In the genomic region with DNA sequence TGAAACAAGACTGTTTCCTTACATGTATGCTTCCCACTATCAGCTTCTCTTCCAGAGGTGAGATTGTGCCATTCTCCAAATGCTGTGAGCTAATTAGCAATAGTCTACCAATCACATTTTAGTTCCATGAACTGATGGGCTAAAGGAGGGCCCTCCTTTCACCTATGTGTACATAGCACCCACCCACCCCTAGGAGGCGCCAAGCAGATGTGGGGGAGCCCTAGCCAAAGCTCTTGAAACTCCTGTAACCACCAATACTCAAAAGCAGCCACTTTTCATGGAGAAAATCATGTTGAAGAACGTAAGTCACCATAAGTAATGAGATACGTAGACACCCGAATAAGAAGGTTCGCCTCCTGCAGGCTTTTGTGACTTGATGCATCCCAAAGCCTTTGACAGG, we compare ENCODE assay signal across 20 mouse cellular contexts. TPM values are rescaled to one million over a fixed set of nuclear protein-coding genes. Genes with fewer than 3 reads are reported as not detected.
A peak's percentile ranks its signal among the peaks of the same experiment; 100 is the strongest.
DNase-seq lines count a peak whose midpoint lies in the region; ATAC-seq and TF ChIP-seq lines count a peak whose summit lies in the region.
"Had no signal": no experiment of that assay in that cellular context is flagged by ENCODE, and none has a peak within 500 bp of the region (broad histone marks: within the 10 kb centered on the region; RNA-seq: fewer than 3 reads in every experiment).

No protein-coding gene starts in this region.

- no peaks in the 10 kb centered on the region for H3K9me3 ChIP-seq in hindbrain, postnatal 0 days (ENCODE audit: low read length)
- no peaks in the 10 kb centered on the region for H3K9me3 ChIP-seq in hindbrain, embryonic 11.5 days (ENCODE audit: control insufficient read depth, low read length)
- H3K9me3 ChIP-seq in liver, embryonic 11.5 days (ENCODE audit: control insufficient read depth, low read length): peaks cover 2% of the 10 kb centered on the region; the same call in 1 of the 2 replicates
- H3K9me3 ChIP-seq: midbrain, embryonic 12.5 days had no signal

- H3K79me2 ChIP-seq in liver, adult 2 months (ENCODE audit: control insufficient read depth, insufficient read depth, low read length): no peaks in the 10 kb centered on the region

- H3K27me3 ChIP-seq in hindbrain, postnatal 0 days (ENCODE audit: insufficient read depth, low read length): no peaks in the 10 kb centered on the region
- H3K27me3 ChIP-seq in hindbrain, embryonic 11.5 days (ENCODE audit: control insufficient read depth, insufficient read depth, low read length): no peaks in the 10 kb centered on the region
- H3K27me3 ChIP-seq in liver, adult 2 months (ENCODE audit: control insufficient read depth, insufficient read depth, low read length): no peaks in the 10 kb centered on the region
- H3K27me3 ChIP-seq in liver, embryonic 11.5 days (replicated peaks; ENCODE audit: control insufficient read depth, insufficient read depth, low read length): no peaks in the 10 kb centered on the region
- H3K27me3 ChIP-seq: embryonic facial prominence, embryonic 13.5 days; hindbrain, embryonic 12.5 days; midbrain, embryonic 12.5 days had no signal

- no peak for ATAC-seq in hindbrain, postnatal 0 days
- no peak for ATAC-seq in hindbrain, embryonic 11.5 days (ENCODE audit: low FRiP score)
- ATAC-seq in liver, embryonic 11.5 days (replicated peaks; ENCODE audit: low FRiP score): no peak
- ATAC-seq: forebrain, embryonic 14.5 days; inflammation-experienced regulatory T-cells, adult 6 months had no signal

- TF ChIP-seq CTCF in hindbrain, postnatal 0 days (IDR thresholded peaks at IDR 0.05; ENCODE audit: low read depth): peak; percentile 19; the same call in 1 of the 2 replicates
- TF ChIP-seq CTCF in liver, adult 2 months (IDR thresholded peaks at IDR 0.05; ENCODE audit: low read depth, low read length): peak; percentile 60

- H3K4me3 ChIP-seq in hindbrain, postnatal 0 days (ENCODE audit: low read length): no peak overlapping the region
- no peak overlapping the region for H3K4me3 ChIP-seq in hindbrain, embryonic 11.5 days (ENCODE audit: low read depth, low read length)
- no peak overlapping the region for H3K4me3 ChIP-seq in liver, adult 2 months (ENCODE audit: insufficient read depth, low read depth, low read length)
- H3K4me3 ChIP-seq in liver, embryonic 11.5 days (ENCODE audit: low read depth, low read length): no peak overlapping the region
- H3K4me3 ChIP-seq: embryonic facial prominence, embryonic 13.5 days; hindbrain, embryonic 12.5 days; midbrain, embryonic 12.5 days; myocyte had no signal

- H3K27ac ChIP-seq in hindbrain, postnatal 0 days: no peak overlapping the region
- H3K27ac ChIP-seq in hindbrain, embryonic 11.5 days (ENCODE audit: low read depth, low read length): no peak overlapping the region
- H3K27ac ChIP-seq in liver, adult 2 months (replicated peaks; ENCODE audit: insufficient read depth, low read depth, low read length): no peak overlapping the region
- no peak overlapping the region for H3K27ac ChIP-seq in liver, embryonic 11.5 days (ENCODE audit: low read depth, low read length)
- H3K27ac ChIP-seq: embryonic facial prominence, embryonic 13.5 days; hindbrain, embryonic 12.5 days; liver, embryonic 14.5 days; midbrain, embryonic 12.5 days had no signal

- TF ChIP-seq POLR2A in liver, adult 2 months (IDR thresholded peaks at IDR 0.05; ENCODE audit: extremely low read depth, insufficient read depth, low read length): no peak

- no peak overlapping the region for H3K4me2 ChIP-seq in hindbrain, postnatal 0 days (ENCODE audit: low read depth, low read length)
- no peak overlapping the region for H3K4me2 ChIP-seq in hindbrain, embryonic 11.5 days (replicated peaks; ENCODE audit: low read depth, low read length)
- H3K4me2 ChIP-seq in liver, embryonic 11.5 days: no peak overlapping the region
- H3K4me2 ChIP-seq: embryonic facial prominence, embryonic 13.5 days; hindbrain, embryonic 12.5 days; midbrain, embryonic 12.5 days had no signal

- DNase-seq in hindbrain, postnatal 0 days (ENCODE audit: low spot score): no peak
- DNase-seq in hindbrain, embryonic 11.5 days (ENCODE audit: low spot score): no peak
- DNase-seq in liver, adult 2 months (ENCODE audit: extremely low read depth, low read depth, low spot score): no peak
- DNase-seq in liver, embryonic 11.5 days (ENCODE audit: low spot score): no peak
- peak; percentile 23 for DNase-seq in thymus, postnatal 4 days
- no peak for DNase-seq in thymus, postnatal 0 days (ENCODE audit: low spot score)
- no peak for DNase-seq in adrenal gland, postnatal 4 days (ENCODE audit: low spot score in 2 of 2)
- DNase-seq: adrenal gland, postnatal 14 days; cerebellum, adult 11-12 months; gastrocnemius, postnatal 14 days; heart, postnatal 10 days; kidney, postnatal 10 days; spleen, adult 18-20 months had no signal

- no peaks in the 10 kb centered on the region for H3K36me3 ChIP-seq in hindbrain, postnatal 0 days (ENCODE audit: insufficient read depth, low read length)
- H3K36me3 ChIP-seq in hindbrain, embryonic 11.5 days (ENCODE audit: control insufficient read depth, insufficient read depth, low read length): no peaks in the 10 kb centered on the region
- H3K36me3 ChIP-seq in liver, adult 2 months (ENCODE audit: control insufficient read depth, insufficient read depth, low read length): peaks cover 3% of the 10 kb centered on the region; the same call in 1 of the 2 replicates
- peaks cover 3% of the 10 kb centered on the region; the same call in 1 of the 2 replicates for H3K36me3 ChIP-seq in liver, embryonic 11.5 days (ENCODE audit: control insufficient read depth, insufficient read depth, low read length)

- WGBS in hindbrain, postnatal 0 days: 81% methylated on average over 5 of the region's 5 CpGs
- 79% methylated on average over 5 of the region's 5 CpGs for WGBS in hindbrain, embryonic 11.5 days
- WGBS in liver, adult 2 months: 96% methylated on average over 5 of the region's 5 CpGs
- WGBS in liver, embryonic 11.5 days: 85% methylated on average over 5 of the region's 5 CpGs

- no peaks in the 10 kb centered on the region for H3K4me1 ChIP-seq in hindbrain, postnatal 0 days (ENCODE audit: insufficient read depth, low read length)
- H3K4me1 ChIP-seq in hindbrain, embryonic 11.5 days (replicated peaks; ENCODE audit: control insufficient read depth, insufficient read depth, low read length): no peaks in the 10 kb centered on the region
- H3K4me1 ChIP-seq in liver, adult 2 months (ENCODE audit: control insufficient read depth, insufficient read depth, low read length): peaks cover 2% of the 10 kb centered on the region; the same call in 1 of the 2 replicates
- no peaks in the 10 kb centered on the region for H3K4me1 ChIP-seq in liver, embryonic 11.5 days (replicated peaks; ENCODE audit: control insufficient read depth, insufficient read depth, low read length)
- H3K4me1 ChIP-seq: hindbrain, embryonic 12.5 days; midbrain, embryonic 12.5 days had no signal

- H3K9ac ChIP-seq in hindbrain, postnatal 0 days (replicated peaks; ENCODE audit: low read length): no peak overlapping the region
- no peak overlapping the region for H3K9ac ChIP-seq in hindbrain, embryonic 11.5 days (ENCODE audit: low read depth, low read length)
- no peak overlapping the region for H3K9ac ChIP-seq in liver, adult 2 months (ENCODE audit: low read depth, low read length)
- H3K9ac ChIP-seq in liver, embryonic 11.5 days (ENCODE audit: low read depth, low read length): no peak overlapping the region
- H3K9ac ChIP-seq: embryonic facial prominence, embryonic 13.5 days; hindbrain, embryonic 12.5 days; liver, embryonic 14.5 days; midbrain, embryonic 12.5 days had no signal

RNA-seq across cellular contexts. Expression of a gene that starts 23.0 kb away (rescaled TPM):
- 1.9 and 4.5 TPM in 2 replicates for total RNA-seq in hindbrain, postnatal 0 days (2014; rRNA removed)
- 2.3 and 2.5 TPM in 2 replicates for polyA plus RNA-seq in hindbrain, postnatal 0 days (2015; fragmentation: Nextera tagmentation; extraction: Ambion mirVana)
- polyA plus RNA-seq in hindbrain, embryonic 11.5 days (2014; fragmentation: Nextera tagmentation; extraction: Ambion mirVana): 0.68 and 0.74 TPM in 2 replicates
- 19.8 and 38.1 TPM in 2 replicates for total RNA-seq in liver, adult 2 months (2014; rRNA removed)
- 2.4 and 3.2 TPM in 2 replicates for polyA plus RNA-seq in liver, adult 2 months (2012; rRNA removed)
- polyA plus RNA-seq in liver, embryonic 11.5 days (2014; fragmentation: Nextera tagmentation; extraction: Ambion mirVana): 18.3 and 18.8 TPM in 2 replicates
- 2.1 and 2.6 TPM in 2 replicates for polyA plus RNA-seq in thymus, postnatal 0 days (2015; fragmentation: Nextera tagmentation; extraction: Ambion mirVana)
- total RNA-seq in adrenal gland, postnatal 4 days (2021): 10 to 100 TPM in 1 of 2 experiments, 1 to 10 TPM in 1; 7.2 to 10.7 TPM
